Mouse (Mus musculus) cerebellum, adult 2 months (tissue): ENCODE data around the gene Pde8a.

Source experiments
- CTCF ChIP-seq: fragments of 200-500 bp; IDR thresholded peaks from 2 replicates; pipeline ENCODE4 v1.5.1; 2011; ENCODE audit warnings: low read depth, mild to moderate bottlenecking, control low read depth, low read length, moderate library complexity, borderline replicate concordance; ENCODE audit not compliant: insufficient read depth
- POLR2A ChIP-seq: fragments of 200-500 bp; IDR thresholded peaks from 2 replicates; pipeline ENCODE4 v1.6.1; 2011; ENCODE audit warnings: low read length, control low read depth, borderline replicate concordance; ENCODE audit not compliant: insufficient read depth

DNA sequence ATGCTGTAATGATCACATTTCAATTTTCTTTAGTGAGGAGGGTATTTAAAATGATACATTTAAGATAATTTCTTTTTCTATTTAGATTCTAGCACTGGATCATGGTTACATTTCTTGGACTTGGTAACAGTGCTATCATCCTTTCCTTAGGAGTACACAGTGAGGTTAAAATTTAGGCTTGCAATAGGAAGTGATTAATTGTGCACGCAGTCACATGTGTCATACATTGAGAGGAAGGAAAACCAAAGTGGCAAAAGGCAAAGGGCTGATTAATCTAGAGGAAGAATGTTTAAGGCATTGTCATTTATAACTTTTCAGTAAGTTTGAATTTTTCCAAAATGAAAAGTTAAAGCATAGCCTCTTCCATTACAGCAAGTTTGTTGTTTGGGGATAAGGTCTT lies 67.8 kb downstream of the Pde8a start:
- TF ChIP-seq CTCF (no peak), POLR2A (no peak)
